In genomic region chr12:99776497-99777139, GRCm38 (mm10) we compare ENCODE assay signal across 17 mouse cellular contexts.
DNase-seq lines count a peak whose midpoint lies in the region; ATAC-seq and TF ChIP-seq lines count a peak whose summit lies in the region.
"Had no signal": no experiment of that assay in that cellular context is flagged by ENCODE, and none has a peak within 500 bp of the region (broad histone marks: within the 10 kb centered on the region; RNA-seq: fewer than 3 reads in every experiment).

No protein-coding gene starts in this region.

- H3K4me1 ChIP-seq in forebrain, postnatal 0 days (ENCODE audit: insufficient read depth): no peaks in the 10 kb centered on the region
- H3K4me1 ChIP-seq in forebrain, embryonic 10.5 days: peaks cover 14% of the 10 kb centered on the region
- peaks cover 7% of the 10 kb centered on the region in 2 experiments for H3K4me1 ChIP-seq in heart, embryonic 14.5 days (ENCODE audit: control insufficient read depth in 2 of 2, insufficient read depth in 2 of 2, low read length in 2 of 2)
- H3K4me1 ChIP-seq in liver, embryonic 11.5 days (replicated peaks; ENCODE audit: control insufficient read depth, insufficient read depth, low read length): no peaks in the 10 kb centered on the region

- H3K36me3 ChIP-seq in forebrain, postnatal 0 days (ENCODE audit: insufficient read depth): no peaks in the 10 kb centered on the region
- H3K36me3 ChIP-seq in forebrain, embryonic 10.5 days (replicated peaks): no peaks in the 10 kb centered on the region
- H3K36me3 ChIP-seq in heart, embryonic 14.5 days (ENCODE audit: control insufficient read depth, insufficient read depth, low read length): no peaks in the 10 kb centered on the region
- no peaks in the 10 kb centered on the region for H3K36me3 ChIP-seq in liver, embryonic 11.5 days (ENCODE audit: control insufficient read depth, insufficient read depth, low read length)
- H3K36me3 ChIP-seq: forebrain, embryonic 12.5 days had no signal

- TF ChIP-seq CTCF in forebrain, postnatal 0 days (IDR thresholded peaks at IDR 0.05; ENCODE audit: low read depth): no peak

- intact Hi-C loops in heart, postnatal 10 days (cut with DNase I): no loop called here

- no peaks in the 10 kb centered on the region for H3K27me3 ChIP-seq in forebrain, postnatal 0 days (ENCODE audit: insufficient read depth, low read length)
- H3K27me3 ChIP-seq in forebrain, embryonic 10.5 days (ENCODE audit: poor library complexity, severe bottlenecking): no peaks in the 10 kb centered on the region
- H3K27me3 ChIP-seq in heart, embryonic 14.5 days (ENCODE audit: control insufficient read depth, insufficient read depth, low read length): no peaks in the 10 kb centered on the region
- H3K27me3 ChIP-seq in liver, embryonic 11.5 days (replicated peaks; ENCODE audit: control insufficient read depth, insufficient read depth, low read length): no peaks in the 10 kb centered on the region
- H3K27me3 ChIP-seq: forebrain, embryonic 12.5 days had no signal

- 49% methylated on average over 8 of the region's 8 CpGs for WGBS in forebrain, postnatal 0 days
- WGBS in forebrain, embryonic 10.5 days: 63% methylated on average over 8 of the region's 8 CpGs
- WGBS in heart, embryonic 14.5 days: 35% methylated on average over 8 of the region's 8 CpGs
- 66% methylated on average over 8 of the region's 8 CpGs for WGBS in liver, embryonic 11.5 days

- DNase-seq in forebrain, postnatal 0 days: no peak
- DNase-seq in forebrain, embryonic 10.5 days (ENCODE audit: extremely low spot score, low spot score): no peak
- no peak for DNase-seq in heart, postnatal 10 days
- DNase-seq in liver, embryonic 11.5 days (ENCODE audit: low spot score): peak; percentile 28
- no peak for DNase-seq in liver
- DNase-seq in kidney, adult 11 months: no peak
- DNase-seq: gastrocnemius, postnatal 36 days; heart, postnatal 4 days; kidney, adult 18-20 months; kidney, postnatal 10 days; layer of hippocampus, postnatal 36 days; thymus, postnatal 14 days had no signal

- no peak overlapping the region for H3K4me2 ChIP-seq in forebrain, postnatal 0 days (ENCODE audit: low read depth)
- 0 out of 2 replicates have a peak overlapping the region, but pooled peaks have one; percentile 13 for H3K4me2 ChIP-seq in heart, embryonic 14.5 days (ENCODE audit: low read length)
- H3K4me2 ChIP-seq in liver, embryonic 11.5 days: no peak overlapping the region
- H3K4me2 ChIP-seq: forebrain, embryonic 12.5 days; midbrain, embryonic 11.5 days had no signal

- no peaks in the 10 kb centered on the region for H3K9me3 ChIP-seq in forebrain, postnatal 0 days (ENCODE audit: low read length)
- H3K9me3 ChIP-seq in forebrain, embryonic 10.5 days: no peaks in the 10 kb centered on the region
- H3K9me3 ChIP-seq in heart, embryonic 14.5 days (ENCODE audit: control insufficient read depth, low read length): no peaks in the 10 kb centered on the region
- no peaks in the 10 kb centered on the region for H3K9me3 ChIP-seq in liver, embryonic 11.5 days (ENCODE audit: control insufficient read depth, low read length)
- H3K9me3 ChIP-seq: forebrain, embryonic 12.5 days had no signal

- no peak overlapping the region for H3K9ac ChIP-seq in forebrain, postnatal 0 days
- H3K9ac ChIP-seq in heart, embryonic 14.5 days (ENCODE audit: low read length): no peak overlapping the region
- no peak overlapping the region for H3K9ac ChIP-seq in liver, embryonic 11.5 days (ENCODE audit: low read depth, low read length)
- H3K9ac ChIP-seq: forebrain, embryonic 12.5 days had no signal

- H3K4me3 ChIP-seq in forebrain, postnatal 0 days (ENCODE audit: low read depth, low read length): no peak overlapping the region
- H3K4me3 ChIP-seq in forebrain, embryonic 10.5 days: no peak overlapping the region
- no peak overlapping the region for H3K4me3 ChIP-seq in heart, embryonic 14.5 days (ENCODE audit: control insufficient read depth in 1 of 2, insufficient read depth in 1 of 2, low read depth in 1 of 2, low read length in 2 of 2)
- no peak overlapping the region for H3K4me3 ChIP-seq in liver, embryonic 11.5 days (ENCODE audit: low read depth, low read length)
- H3K4me3 ChIP-seq: forebrain, embryonic 12.5 days; layer of hippocampus, adult 2 months had no signal

- ATAC-seq in forebrain, postnatal 0 days: peak; percentile 34; the same call in 1 of the 2 replicates
- no peak for ATAC-seq in heart, embryonic 14.5 days (ENCODE audit: insufficient number of reproducible peaks, insufficient read depth, low FRiP score, low read depth)
- no peak for ATAC-seq in liver, embryonic 11.5 days (replicated peaks; ENCODE audit: low FRiP score)
- ATAC-seq: lung, postnatal 0 days had no signal

- no peak overlapping the region for H3K27ac ChIP-seq in forebrain, postnatal 0 days (ENCODE audit: low read depth, low read length)
- H3K27ac ChIP-seq in forebrain, embryonic 10.5 days: no peak overlapping the region
- no peak overlapping the region for H3K27ac ChIP-seq in heart, embryonic 14.5 days (replicated peaks in 1 of 2; ENCODE audit: control insufficient read depth in 1 of 2, insufficient read depth in 1 of 2, low read depth in 2 of 2, low read length in 2 of 2)
- H3K27ac ChIP-seq in liver, embryonic 11.5 days (ENCODE audit: low read depth, low read length): no peak overlapping the region
- H3K27ac ChIP-seq: forebrain, embryonic 12.5 days; layer of hippocampus, adult 2 months had no signal
